Comparison of ENCODE assay signal across 8 mouse cellular contexts in the genomic region with DNA sequence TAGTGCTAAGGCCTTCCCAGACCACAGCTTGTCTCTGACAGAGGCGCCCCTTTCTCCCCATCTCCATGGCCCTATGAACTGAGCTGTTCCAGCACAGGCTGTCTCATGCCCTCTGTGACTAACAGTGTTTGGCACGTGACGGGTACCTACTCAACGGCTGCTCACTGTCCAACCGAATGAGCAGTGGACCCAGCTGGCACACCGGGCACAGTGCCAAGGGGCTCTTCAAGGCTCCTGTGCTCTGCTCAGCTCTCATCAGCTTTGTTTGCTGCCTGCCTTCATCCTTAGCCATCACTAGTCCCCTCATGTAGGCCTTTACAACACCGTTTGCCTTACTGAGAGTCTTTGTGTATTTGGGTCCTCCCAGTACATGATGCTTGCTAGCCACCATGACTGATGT. TPM values are rescaled to one million over a fixed set of nuclear protein-coding genes. Genes with fewer than 3 reads are reported as not detected.
DNase-seq lines count a peak whose midpoint lies in the region; ATAC-seq lines count a peak whose summit lies in the region.

No protein-coding gene starts in this region.

- ATAC-seq in midbrain, embryonic 16.5 days: peak; percentile 70; the same call in 1 of the 2 replicates
- ATAC-seq in megakaryocyte progenitor cell, adult 5-6 weeks (replicated peaks; ENCODE audit: poor library complexity): no peak

- peak overlapping the region; percentile 55 for H3K27ac ChIP-seq in midbrain, embryonic 16.5 days (ENCODE audit: low read length)

- WGBS in midbrain, embryonic 16.5 days: 72% methylated on average over 7 of the region's 7 CpGs

- no peaks in the 10 kb centered on the region for H3K27me3 ChIP-seq in midbrain, embryonic 16.5 days (ENCODE audit: control insufficient read depth, insufficient read depth, low read depth, low read length)

- peaks cover 8% of the 10 kb centered on the region for H3K4me1 ChIP-seq in midbrain, embryonic 16.5 days (ENCODE audit: control insufficient read depth, insufficient read depth, low read length)

- no peaks in the 10 kb centered on the region for H3K36me3 ChIP-seq in midbrain, embryonic 16.5 days (ENCODE audit: control insufficient read depth, insufficient read depth, low read length)

- H3K9me3 ChIP-seq in midbrain, embryonic 16.5 days (replicated peaks; ENCODE audit: control insufficient read depth, low read length, poor library complexity, severe bottlenecking): no peaks in the 10 kb centered on the region

- no peak overlapping the region for H3K4me2 ChIP-seq in midbrain, embryonic 16.5 days (ENCODE audit: low read length)

- peak; percentile 72 for DNase-seq in heart, postnatal 4 days
- DNase-seq in heart, adult 9 months (ENCODE audit: low spot score in 2 of 2): no peak
- peak; percentile 86 for DNase-seq in adrenal gland, postnatal 14 days
- DNase-seq in frontal cortex, adult 2 months (ENCODE audit: extremely low spot score in 1 of 2, low spot score in 1 of 2): peak; percentile 33 to 60
- no peak for DNase-seq in liver
- no peak for DNase-seq in spleen, postnatal 36 days (ENCODE audit: low spot score in 2 of 2)

- H3K9ac ChIP-seq in midbrain, embryonic 16.5 days (ENCODE audit: low read depth, low read length): no peak overlapping the region

- H3K4me3 ChIP-seq in midbrain, embryonic 16.5 days (ENCODE audit: low read depth, low read length): no peak overlapping the region

RNA-seq across cellular contexts. Expression of gene Ada, which starts 27.5 kb away (rescaled TPM):
- 1 to 10 TPM; 1.8 to 2.4 TPM for total RNA-seq in heart, postnatal 4 days (2021)
- 3.1 and 3.9 TPM in 2 replicates for total RNA-seq in adrenal gland, postnatal 14 days (2021)
- 1.4 and 1.6 TPM in 2 replicates for polyA plus RNA-seq in frontal cortex, adult 2 months (2012; rRNA removed)
- polyA plus RNA-seq in midbrain, embryonic 16.5 days (2015; fragmentation: Nextera tagmentation; extraction: Ambion mirVana): 4.0 and 4.4 TPM in 2 replicates
- total RNA-seq in megakaryocyte progenitor cell, adult 5-6 weeks (2015): 13.4 TPM in 2 replicates
- 17.5 and 20.2 TPM in 2 replicates for total RNA-seq in megakaryocyte progenitor cell, adult 5-6 weeks (2017)

Comparison
In these comparisons a context has a peak if more than half of its experiments do, and no peak if none do; other contexts are left out.
1. DNase-seq: peak in heart, postnatal 4 days (single experiment), adrenal gland, postnatal 14 days (single experiment) and frontal cortex, adult 2 months (2 of 2); none in heart, adult 9 months (0 of 2), liver (single experiment) and spleen, postnatal 36 days (0 of 2).